Mouse (Mus musculus) ZHBTc4 (cell line): Measurements from ENCODE around the gene Eif4e2.

ENCODE experiments used
- DNase-seq: peaks from one replicate; pipeline ENCODE4 v3.0.0-alpha.2; 2011; ENCODE audit warnings: low read depth, low spot score

The Eif4e2 gene

DNA sequence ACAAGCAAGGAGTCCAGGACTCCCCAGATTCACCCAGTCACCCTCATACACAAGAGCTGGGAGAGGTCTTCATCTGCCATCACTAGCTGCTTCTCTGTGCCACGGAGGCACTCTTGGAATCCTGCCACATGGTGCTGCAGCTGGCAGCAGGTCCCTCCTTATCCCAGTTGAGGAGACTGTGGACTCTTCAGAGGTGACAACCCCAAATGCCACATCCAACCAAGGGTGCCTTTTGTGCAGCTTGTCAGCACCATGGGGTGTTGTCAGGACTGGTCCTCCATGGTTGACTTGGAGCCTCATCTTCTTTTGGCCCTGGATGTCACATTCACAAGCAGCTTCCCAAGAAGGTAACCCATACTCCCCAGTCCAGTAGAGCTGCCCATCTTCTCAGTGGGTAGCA lies 11.9 kb upstream of the Eif4e2 start:
- DNase-seq, result no peak

DNA sequence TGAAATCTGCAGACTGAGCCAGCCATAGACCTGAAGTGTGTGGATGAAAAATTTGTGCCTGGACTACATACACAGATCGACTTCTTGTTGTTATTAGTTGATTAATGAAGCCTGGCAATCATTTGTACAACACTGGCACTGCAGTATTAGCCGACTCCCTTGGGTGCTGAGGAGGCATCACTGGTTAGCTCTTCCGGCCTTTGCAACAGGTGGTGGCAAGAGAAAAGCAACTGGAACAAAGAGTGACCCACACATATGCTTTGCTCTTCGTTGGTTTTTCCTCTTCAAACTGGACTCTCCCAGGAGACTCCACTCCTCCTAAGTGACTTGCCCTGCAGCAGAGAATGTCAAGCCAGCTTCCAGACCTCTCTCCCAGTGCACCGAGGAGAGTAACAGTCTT lies 9.9 kb upstream of the Eif4e2 start:
- DNase-seq, result no peak

DNA sequence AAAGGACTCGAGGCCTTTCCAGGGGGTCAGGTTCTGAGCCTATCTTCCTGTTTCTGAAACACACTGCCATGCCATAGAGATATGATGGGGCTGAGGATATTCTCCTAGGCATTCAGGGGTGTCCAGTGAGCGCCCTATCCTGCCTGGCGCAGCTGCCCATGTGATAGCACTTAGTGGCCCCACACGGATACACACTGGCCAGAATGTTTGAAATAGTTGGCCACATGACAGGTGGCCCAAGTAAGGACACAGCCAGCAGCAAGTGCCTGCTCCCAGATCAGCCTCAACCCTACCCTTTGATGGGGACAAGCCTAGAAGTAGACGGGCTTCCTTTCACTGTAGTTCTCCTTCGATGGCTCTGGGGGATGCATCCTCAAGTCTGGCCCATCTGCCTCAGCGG lies 9.2 kb upstream of the Eif4e2 start, which contains the start of gene Chrng:
Chrng (plus strand) TSS at position 193 of the 400 bp plus-strand sequence.
- DNase-seq, result no peak

DNA sequence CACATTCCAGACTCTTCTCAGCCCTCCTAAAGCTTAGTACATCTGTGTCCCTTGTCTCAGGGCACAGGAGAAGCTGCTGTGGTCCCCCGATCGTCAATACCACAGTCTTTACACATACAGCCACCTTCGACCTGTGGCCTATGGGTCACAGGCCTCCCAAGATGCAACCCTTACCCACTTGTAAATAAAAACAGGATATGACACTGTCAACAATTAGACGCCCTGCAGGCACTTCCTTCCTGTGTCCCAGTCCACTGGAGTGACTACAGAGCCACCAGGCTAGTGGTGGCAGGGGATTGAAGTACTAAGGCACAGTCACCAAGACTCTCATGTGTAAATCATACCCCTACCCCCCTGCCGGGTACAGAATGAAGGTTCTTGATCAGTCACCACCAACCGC lies 8.7 kb upstream of the Eif4e2 start:
- no peak for DNase-seq

DNA sequence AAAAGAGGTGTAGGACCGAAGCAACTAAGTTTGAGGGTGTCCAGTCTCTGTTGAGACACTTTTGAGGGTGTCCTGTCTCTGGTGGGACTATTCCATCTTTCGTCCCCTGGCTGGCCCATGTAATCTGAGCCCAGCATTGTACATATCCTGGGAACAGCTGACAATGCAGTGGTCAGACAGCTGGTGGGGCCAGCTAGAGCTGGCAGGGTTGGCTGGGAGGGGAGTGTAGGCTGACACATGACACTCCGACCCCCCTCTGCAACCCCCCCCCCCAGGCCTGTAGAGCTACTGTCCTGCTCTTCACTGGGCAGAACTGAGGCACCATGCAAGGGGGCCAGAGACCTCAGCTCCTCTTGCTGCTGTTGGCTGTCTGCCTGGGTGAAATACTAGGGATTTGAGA lies 8.2 kb upstream of the Eif4e2 start:
- no peak for DNase-seq

DNA sequence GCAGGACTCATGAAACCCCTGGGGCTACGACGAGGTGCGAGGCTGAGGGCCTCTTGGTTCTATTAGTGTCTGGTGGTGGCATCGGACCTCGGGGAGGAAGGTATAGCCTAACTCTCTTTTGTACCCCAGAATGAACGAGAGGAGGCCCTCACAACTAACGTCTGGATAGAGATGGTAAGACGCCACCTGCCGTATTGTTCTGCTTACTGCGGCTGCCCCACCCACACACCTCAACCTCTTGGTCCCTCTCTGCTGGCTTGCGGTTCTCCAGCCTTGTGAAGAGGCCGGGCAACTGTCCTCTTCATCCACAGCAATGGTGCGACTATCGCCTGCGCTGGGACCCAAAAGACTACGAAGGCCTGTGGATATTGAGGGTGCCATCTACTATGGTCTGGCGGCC lies 7.4 kb upstream of the Eif4e2 start:
- DNase-seq, result peak; percentile 64

DNA sequence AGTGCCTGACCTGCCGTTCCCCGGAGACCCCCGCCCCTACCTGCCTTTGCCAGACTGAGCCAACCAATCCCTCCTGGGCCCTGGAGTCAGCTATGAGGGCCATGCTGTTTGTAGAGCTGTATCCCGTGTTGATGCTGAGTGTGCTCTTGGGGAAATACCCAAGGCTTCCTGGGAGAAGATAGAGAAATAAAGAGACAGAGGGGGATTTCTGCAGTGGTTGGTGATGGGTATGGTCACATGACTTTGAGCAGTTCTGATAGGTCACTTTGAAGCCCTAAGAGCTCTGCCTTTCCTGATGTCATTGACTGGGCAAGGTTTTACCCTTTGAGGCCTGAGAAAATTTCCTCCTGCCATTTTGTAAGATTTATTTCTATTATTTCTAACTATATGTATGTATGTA lies 2.3 kb upstream of the Eif4e2 start:
- DNase-seq, result no peak

DNA sequence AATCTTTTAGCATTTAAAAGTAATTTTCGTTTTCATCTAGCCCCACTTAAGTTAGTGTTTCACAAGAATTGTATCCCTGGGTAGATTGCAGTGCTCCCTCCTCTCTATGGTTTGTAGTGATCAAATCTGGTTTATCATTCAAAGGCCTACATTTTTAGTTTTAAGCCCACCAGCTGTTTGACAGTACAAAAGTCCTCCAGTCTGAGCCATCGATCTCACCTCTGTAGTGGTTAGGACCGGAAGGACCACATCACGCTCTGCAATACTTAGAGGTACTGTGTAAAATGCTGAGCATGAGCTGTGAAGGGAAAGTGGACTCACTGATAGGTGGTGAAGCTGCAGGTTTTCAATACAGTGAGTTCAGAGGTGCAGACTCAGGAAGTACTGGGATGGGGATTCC lies 1.0 kb downstream of the Eif4e2 start:
- DNase-seq, result no peak

DNA sequence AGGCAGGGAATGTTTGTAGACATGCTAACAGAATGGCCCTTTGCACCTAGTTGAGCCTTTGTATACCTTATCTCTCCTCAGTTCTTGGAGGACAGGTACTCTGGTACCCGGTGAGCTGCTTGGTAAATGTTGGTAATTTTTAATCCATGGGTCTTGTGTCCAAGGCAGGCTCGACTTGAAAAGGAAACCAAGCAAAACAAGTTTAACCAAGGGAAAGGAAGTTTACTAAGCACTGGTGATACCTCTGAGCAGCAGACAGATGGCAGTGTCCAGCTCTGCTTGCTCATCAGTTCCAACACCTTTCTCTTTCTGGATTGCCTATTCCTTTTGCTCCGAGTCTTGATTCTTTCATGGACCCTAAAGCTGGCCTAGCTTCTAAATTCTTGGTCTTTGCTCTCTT lies 4.2 kb downstream of the Eif4e2 start:
- DNase-seq, result peak; percentile 70

DNA sequence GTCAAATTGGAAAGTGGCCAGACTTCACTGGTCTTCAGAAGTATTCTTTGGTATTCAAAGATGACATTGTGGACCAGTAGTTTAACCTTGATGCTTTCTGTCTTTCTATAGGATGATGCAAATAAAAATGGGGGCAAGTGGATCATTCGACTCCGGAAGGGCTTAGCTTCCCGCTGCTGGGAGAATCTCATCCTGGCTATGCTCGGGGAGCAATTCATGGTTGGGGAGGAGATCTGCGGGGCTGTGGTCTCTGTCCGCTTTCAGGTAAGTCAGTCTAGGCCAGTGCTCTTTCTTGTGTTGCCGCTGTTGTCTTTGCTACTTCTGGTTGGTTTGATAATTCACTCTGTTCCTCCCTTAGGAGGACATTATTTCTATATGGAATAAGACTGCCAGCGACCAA lies 12.0 kb downstream of the Eif4e2 start:
- DNase-seq, result peak; percentile 50

DNA sequence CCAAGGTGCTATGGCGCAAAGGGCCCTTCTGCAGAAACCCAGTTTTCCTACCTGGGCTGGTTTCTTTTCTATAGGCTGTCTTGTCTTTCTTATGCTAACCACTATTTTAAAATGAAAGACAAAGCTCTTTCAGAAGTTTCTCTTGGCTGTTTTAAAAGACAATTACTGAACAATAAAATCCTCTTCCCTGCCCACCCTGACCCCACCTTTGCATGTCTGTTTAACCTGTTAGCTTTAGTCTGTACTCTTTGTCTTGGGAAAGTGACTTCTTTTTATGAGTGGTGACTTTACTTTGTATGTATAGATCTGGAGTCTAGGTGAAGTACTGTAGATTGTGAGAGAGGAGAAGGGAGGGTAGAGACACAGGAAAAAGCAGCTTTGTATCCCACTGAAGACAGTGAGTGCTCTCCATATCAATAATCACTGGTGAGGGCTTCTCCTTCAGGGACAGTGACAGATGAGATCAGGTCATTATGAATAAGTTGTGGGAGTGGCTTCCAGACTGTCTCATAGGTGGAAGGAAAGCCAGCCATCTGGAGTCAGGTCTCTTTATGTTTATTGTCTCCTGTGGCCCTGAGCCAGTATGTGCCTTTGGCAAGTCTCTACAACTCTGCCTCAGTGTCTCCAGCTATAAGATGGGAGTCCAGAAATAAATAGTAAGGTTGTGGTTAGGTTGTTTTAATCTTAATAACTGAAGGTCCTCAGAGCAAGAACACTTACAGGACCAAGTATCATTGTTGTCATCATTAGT lies 12.9 kb downstream of the Eif4e2 start:
- peak; percentile 96 for DNase-seq

DNA sequence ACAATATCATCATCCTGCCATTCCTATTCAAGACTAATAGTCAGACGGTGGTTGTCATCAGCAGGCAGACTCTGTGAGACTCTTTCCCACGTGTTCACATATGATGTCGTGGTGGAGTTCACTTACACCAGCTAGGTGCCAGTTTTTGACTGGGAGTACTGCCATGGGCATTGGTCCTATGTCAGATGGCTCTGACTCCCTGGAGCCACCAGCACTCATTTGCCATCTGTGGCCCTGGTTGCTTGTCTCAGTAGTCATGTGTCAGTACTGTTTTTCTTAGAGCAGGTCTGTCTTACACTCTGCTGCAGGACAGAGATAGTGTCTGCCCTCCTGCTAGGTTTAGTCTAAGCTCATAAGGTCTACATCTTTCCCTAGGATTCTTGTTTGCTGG lies 13.4 kb downstream of the Eif4e2 start:
- no peak for DNase-seq

DNA sequence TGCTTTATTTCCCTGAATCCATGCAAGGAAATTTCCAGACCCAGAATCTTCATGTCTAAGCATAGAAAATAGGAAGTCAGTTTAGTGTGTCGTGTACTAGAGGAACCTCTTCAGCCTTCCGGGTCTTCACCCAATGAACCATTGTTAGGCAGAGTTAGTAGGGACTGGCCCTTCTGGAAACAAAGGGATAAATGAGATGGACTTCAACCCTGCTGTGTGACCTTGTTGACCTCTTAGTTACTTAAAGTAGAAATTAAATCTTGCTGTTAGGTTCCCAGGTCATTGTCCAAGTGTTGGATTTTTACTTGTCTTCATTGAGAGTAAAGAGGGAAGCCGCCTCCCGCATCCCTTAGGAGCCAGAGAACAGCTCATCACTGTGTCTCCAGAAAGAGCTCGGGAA lies 16.9 kb downstream of the Eif4e2 start:
- DNase-seq, result peak; percentile 78

DNA sequence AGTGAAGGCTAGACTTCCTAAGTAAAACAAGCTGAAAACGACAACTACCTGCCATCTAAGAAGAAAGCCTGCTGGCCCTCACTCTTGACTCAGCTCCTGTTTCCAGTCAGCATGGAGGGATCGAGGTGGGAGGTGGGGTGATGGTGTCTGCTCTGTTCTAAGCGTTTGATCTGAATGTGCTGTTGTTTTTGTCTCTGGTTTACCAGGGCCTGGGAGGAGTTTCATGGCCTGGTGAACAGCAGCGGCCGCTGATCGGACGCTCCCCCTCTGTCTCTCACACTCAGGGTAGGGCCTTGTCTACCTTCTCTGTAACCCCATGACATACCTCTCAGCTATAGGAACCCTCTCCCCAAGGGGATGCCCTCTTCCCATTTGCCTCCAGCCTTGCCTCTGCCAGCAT lies 18.5 kb downstream of the Eif4e2 start:
- peak; percentile 65 for DNase-seq

DNA sequence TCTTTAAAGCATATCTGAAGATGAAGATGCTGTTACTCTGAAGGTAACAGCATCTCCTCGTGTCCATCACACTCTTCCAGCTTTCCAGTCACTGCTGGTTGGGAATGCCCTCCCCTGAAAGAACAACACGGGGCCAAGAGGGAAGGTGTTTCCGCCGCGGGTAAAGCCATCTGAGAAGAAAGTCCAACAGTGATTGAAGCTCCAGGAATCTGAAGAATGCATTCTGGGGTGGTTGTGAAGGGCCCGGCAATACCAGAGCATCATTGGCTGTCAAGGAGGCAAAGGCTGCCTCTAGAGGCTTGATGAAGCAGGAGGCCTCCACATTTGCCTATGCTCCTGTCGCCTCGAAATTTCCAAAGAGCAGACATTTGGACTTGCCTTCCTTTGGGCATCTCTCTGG lies 25.3 kb downstream of the Eif4e2 start:
- peak; percentile 88 for DNase-seq

DNA sequence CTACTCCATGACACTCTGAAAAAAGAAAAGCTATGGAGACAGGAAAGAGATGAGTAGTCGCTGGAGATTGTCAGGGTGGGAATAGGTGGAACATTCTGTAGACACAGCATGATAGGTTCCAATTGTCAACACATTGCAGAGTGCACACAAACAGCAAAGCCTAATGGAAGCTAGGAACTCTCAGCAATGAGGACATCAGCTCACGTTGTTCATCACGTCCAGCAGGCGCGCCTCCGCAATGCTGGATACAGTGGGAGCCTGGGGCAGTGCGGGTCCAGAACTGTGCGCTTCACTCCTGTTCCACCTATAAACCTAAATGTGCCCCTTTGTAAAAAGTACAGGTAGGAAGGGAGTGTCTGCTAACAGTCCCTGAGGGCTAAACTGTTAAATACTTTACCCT lies 29.3 kb downstream of the Eif4e2 start:
- DNase-seq, result no peak

DNA sequence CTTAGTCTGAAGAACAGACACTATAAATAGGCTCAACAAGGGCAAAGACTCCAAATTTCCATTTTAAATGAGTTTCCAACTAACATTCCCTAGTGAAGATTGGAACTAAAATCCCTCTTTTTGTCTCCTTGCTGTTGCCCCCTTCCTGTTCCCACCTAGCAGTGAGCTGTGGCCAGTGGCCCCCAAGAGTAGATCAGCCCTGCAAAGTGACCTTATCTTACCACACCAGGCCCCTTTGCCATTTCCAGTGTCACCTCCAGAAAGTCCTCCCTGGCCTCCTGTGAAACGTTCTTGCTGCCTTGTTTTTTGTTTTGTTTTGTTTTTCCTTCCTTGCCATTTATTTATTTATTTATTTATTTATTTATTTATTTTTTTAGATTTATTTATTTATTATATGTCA lies 31.7 kb downstream of the Eif4e2 start:
- DNase-seq, result no peak

DNA sequence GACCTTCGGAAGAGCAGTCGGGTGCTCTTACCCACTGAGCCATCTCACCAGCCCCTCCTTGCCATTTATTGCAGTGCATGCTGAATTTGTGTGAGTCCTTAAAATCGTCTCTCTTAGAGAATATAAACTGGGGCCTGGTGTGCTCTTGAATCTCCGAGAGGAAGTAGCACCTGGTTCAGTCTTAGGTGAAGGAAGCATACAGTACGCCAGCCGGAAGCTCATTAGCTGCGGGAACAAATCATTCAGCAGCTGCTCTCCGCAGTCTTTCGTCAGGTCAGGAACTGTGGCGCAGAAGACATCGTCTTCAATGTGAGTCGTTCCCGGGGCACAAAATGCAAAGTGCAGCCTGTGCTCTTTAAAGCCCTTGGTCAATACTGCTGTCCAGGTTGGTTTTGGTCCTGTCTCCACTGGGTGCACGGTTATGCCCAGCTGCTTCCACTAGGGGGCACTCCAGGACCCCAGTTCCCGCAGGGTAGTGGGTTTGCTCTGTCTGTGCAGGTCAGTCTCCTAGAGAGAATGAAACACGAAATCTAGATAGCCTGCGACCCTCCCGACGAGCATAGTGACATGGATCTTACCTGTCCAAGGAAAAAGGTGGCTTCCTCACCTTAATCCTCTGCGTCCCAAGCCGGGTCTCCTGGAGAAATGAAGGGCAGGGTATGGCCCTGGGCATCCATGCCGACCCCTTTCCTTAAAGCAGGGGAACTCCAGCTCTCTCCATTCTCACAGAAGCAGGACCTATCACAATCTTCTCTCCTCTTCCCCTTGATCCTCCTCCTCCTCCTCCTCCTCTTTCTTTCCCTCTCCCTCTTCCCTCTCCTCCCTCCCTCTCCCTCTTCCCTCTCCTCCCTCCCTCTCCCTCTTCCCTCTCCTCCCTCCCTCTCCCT lies 32.5 kb downstream of the Eif4e2 start:
- peak; percentile 88 for DNase-seq

DNA sequence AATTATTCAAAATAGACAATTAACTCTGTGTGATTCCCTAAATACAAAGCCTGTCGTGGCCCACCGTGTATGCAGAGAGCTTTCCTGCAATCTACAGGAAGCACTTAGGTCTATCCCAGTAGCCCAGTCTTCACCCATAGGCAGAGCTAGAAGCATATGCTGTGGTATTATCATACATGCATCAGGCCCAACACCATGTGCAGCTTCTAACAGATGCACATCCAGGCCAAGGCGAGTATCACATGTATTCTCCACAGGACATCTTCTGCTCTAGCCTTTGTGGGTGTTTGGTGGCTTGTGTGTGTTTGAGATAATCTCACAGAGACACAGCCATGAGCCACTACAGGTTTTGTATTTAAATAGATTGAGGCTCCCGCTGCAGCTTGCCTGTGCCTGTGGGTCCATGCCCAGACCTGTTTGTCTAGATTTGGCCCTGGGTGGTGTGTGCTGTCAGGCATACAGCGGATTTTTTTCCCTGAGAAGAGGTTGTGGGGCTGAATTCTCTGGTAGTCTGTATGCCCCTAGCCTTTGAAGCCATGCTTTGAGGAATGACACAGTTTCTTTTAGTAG lies 38.4 kb downstream of the Eif4e2 start:
- DNase-seq, result no peak

DNA sequence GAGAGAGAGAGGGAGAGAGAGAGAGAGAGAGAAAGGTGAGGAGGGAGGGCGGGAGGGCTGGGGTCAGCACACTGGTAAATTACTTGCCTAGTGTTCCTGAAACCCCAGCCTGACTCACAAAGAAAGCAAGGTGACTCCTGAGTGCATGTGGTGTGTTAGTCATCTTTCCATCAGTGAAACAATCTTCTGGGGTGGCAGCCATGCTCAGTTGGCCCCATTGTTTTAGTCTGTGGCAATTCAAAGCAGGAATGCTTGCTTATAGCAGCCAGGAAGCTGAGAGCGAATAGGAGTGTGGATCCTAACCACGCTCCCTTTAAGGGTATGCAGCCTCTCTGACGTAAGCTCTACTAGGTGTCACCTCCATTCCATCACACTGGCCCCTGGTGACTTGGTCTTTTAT lies 41.5 kb downstream of the Eif4e2 start:
- no peak for DNase-seq

DNA sequence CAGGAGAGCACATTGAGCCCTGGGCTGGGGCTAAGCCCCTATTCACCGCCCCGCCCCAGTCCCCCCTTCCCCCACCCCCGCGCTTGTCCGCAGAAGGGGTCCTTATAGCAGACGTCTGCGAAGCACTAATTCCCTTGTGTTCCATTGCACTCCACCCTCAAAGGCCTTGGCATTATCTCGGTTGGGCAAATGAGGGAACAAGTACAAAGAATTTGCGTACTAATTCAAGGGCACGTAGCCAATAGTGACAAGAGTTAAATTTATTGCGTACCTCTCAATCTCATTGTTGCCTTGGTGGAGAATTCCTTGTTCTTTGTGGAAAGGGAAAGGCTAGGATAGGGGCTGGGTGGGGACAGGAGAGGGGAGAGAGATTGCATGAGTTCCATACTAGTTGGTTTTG lies 44.0 kb downstream of the Eif4e2 start:
- DNase-seq, result no peak

DNA sequence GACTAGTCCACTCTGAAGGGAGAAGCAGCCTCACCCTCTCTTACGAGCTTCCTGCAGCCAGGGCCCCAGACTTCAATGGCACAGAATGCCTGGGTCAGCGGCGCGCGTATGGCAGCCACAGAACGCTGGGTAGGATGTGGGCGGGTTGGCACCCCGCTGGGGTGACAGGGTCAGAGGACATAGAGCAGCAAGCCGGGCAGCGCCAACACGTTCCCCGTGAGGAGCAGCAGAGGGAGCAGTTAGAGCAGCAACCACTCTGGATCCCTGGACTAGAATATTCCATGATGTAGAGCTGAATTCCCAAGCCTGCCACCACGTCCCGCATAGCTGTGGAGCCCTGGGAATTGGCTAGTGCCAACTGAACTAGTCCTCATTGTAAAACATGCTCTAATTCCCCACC lies 44.8 kb downstream of the Eif4e2 start:
- DNase-seq, result peak; percentile 52

DNA sequence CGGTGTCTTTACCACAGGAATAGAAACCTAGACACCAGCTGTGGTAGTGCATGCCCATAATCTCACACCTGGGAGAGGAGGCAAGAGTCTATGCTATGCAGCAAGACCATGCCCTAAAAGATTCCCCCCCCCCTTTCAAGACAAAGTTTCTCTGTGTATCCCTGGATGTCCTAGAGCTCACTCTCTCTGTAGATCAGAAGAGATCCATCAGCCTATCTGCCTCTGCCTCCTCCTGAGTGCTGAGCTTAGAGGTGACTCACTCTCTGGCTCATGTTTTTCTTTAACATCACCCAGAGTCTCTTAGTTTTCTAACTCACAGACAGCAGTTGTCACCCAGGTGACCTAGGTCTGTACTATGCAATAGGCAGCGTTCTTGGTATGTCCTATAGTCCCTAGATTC lies 45.6 kb downstream of the Eif4e2 start:
- DNase-seq, result no peak
